Mouse (Mus musculus): ENCODE measurements around the gene Gbgt1.

Gene Gbgt1

DNA sequence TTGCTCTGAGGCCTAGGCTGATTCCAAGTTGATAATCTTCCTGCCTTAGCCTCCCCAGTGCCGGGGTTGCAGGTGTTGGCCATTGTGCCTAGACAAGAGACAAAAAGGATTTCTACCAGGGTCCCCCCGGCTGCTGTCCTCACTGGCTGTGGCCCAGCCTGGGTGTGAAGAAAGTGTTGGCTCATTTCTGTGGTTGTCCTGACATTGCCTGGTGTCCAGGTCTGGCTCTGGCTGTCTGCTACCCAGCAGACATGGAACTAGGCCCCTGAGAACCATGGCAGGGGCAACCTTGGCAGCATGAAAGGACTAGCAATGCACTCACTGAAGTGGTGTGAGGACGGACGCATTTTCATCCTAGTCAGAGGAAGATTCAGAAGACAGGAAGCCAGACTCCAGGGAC, 33.2 kb downstream of the Gbgt1 start:
- no peak for DNase-seq (ENCODE audit: low read depth)

DNA sequence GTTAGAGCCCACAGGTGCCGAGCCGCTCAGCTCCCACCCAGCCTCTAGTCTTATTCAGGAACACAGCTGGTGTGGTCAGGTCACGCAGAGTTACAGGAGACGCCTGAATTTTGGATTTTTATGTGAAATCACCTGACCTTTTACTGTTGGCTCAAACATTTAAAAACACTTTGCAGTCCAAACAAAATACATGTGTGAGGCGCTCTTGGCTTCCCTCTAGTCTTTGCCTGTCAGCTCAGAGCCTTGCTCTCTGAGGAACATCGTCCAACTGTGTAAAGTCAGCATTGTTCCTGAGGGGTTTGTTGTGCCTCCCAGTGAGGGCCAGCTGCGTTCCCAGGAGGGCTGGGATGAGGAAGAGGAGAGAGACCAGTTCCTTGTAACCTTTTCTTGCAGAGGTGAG, 33.6 kb downstream of the Gbgt1 start:
- DNase-seq (ENCODE audit: low read depth): no peak

DNA sequence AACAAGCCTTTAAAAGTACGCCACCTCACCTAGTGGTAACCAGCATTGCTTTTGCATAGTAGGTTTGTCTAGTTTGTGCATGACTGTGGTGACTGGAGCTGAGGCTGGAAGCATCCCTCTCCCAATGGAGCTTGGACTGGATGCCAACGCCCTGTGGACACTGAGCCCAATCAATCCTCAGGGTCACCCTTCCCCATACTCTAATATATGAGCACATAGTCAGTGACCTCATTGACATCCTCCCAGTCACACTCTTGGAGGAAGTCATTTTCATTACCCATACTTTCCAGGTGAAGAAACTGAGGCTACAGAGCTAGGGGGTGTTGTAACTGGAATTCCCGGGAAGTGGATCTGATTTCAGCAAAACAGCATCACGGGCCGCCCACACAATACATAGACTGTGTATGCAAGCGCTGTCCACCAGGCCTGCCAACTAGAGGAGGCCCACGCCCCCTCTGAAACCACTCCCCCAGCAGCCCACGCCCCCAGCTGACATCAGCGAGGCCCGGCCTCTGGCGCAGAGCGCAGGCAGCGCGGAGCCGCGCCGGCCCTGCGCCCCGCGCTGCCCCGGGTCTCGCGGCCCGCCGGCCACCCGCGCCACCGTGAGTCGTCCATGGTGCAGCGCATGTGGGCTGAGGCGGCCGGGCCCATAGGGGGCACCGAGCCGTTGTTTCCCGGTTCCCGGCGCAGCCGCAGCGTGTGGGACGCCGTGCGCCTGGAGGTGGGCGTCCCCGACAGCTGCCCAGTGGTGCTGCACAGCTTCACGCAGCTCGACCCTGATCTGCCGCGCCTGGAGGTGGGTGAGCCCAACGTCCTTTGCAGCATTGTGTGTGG, 36.5 kb downstream of the Gbgt1 start:
- peak; percentile 93 for DNase-seq (ENCODE audit: low read depth)

DNA sequence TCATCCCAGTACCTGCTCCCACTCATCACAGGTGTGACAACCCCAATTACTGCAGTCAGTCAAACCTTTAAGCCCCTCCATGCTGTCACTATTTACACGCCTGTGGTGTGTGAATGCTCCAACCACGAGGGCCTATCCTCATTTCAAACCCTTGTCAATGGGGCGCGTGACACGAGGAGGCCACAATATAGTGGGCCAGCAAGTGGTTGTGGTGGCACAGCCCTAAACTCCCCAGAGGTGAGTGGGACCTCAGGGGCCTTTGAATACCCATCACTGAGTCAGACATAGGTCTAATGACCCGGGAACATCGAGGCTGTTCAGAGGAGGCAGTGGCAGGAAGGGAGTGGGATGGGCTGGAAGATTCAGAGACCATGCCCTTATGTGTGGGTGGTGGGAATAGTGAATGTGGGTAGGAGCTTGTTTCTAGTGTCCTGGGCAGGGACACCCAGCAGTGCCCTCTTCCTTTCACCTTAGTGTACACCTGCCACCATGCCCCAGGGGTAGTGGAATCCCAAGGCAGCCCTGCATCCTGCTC, 37.3 kb downstream of the Gbgt1 start:
- DNase-seq (ENCODE audit: low read depth): peak; percentile 56

DNA sequence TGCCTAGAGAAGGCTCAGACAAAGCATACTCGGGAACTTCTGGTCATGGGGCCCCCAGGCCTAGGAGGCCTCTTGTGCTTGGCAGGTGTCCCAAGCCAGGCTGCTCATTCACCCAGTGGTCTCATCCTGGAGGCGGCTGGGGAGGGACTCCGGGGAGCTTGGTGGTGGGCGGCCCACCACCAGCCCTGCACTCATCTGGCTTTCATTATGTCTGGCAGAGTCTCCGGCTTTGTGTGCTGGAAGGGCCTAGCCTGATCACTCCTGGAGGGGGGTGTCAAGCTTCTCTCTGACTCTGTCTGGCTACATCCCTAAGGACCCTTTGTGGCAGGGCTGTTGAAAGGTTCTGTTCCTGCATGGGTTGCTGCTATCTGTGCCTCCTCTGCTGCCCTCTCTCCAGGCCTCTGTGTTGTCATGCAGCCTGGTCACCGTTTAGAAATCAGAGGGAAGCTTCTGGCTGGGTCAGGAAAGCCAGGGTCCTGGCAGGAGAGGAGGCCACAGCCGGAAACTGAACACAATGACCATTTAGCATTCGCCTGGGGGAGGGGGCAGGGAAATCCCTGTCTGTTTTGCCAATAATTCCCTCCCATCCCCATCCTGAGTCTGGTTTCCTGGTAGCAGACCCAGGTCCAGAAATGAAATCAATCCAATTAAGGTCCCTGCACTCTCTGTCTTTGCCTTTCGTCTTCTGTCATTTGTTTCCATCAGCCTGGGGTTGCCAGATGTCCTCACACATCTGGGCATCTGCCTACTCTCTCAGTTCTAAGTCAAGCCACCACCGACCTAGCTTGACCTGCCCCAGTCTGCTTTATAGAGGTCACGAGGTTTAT, 38.0 kb downstream of the Gbgt1 start:
- peak; percentile 13 for DNase-seq (ENCODE audit: low read depth)

GRCm38 (mm10) chr2:28535263-28535540, 38.5 kb downstream of the Gbgt1 start:
- DNase-seq (ENCODE audit: low read depth): no peak

DNA sequence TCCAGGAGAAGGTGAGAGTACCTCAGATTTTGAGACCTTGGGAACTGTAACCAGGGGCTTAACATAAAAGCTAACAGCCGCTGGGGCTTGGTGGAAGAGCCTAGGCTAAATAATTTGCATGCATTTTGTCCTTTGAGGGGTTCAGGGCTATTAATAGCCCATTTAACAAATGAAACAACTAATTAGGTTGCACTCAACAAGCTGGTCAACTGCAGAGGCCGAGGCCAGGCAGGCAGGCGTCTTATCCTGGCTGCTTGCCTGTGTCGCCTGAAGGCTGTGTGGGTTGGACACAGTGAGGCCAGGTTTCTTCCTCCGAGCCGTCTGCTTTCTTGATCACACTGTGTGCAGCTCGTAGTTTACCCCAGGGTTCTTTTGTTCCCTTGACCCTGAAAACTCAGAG, 39.0 kb downstream of the Gbgt1 start:
- DNase-seq (ENCODE audit: low read depth): no peak

DNA sequence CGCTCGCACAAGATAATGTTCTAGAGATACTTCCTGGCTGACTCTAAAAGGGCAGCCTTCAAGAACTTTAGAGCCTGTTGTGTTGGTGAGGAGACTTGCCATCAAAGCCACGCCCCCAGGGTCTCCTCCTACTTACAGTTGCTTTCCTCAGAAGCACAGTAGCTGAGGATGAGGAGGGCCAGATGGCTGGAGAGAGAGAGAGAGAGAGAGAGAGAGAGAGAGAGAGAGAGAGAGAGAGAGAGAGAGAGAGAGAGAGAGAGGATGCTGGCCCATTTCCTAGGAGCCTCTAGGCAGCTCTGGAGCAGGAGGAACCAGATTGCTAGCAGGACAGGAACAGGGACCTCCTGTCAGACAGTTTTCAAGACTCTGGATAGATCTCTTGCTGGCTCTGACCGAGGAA, 39.5 kb downstream of the Gbgt1 start:
- DNase-seq (ENCODE audit: low read depth): peak; percentile 56

- DNase-seq (ENCODE audit: low read depth): peak; percentile 43
These were observed 40.3 kb downstream of the Gbgt1 start for GRCm38 (mm10) chr2:28536766-28537633.

DNA sequence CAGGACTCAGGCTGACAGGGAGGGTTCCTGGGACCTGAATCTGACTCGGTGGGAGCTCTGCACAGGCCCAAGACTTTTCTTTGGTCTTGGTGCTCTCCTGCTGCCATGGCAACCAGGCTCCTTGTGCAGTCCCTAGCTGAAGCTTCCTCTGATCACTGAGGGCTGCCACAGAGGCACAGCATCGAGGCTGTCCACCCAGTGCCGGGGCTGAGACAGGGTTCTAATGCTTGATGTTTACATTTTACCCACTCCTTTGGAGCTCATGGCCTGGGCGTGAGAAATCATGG, 40.9 kb downstream of the Gbgt1 start:
- peak; percentile 55 for DNase-seq (ENCODE audit: low read depth)

- DNase-seq (ENCODE audit: low read depth): peak; percentile 36
These were observed 41.5 kb downstream of the Gbgt1 start for GRCm38 (mm10) chr2:28537995-28538816.

GRCm38 (mm10) chr2:28538817-28539128, 42.1 kb downstream of the Gbgt1 start:
- peak; percentile 31 for DNase-seq (ENCODE audit: low read depth)

DNA sequence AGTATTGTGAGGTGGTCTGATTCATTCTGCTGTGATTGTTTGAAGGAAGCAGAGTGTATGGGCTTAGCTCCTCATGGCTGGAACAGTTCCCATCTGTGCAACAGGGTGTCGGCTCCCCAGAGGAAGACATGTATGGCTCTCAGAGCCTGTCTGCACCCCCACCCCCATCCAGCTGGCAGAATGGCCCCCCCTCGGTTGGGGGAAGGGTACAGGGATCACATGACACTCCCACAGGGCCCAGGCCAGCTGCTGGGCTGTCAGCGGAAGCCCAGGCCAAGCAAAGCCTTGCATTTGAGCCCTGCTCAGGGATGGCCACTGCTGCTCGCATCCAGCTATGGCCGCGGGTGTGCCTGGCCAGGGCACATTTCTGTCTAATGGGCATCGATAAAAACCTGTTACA, 42.5 kb downstream of the Gbgt1 start:
- peak; percentile 35 for DNase-seq (ENCODE audit: low read depth)

GRCm38 (mm10) chr2:28539949-28540348, 43.3 kb downstream of the Gbgt1 start:
- DNase-seq (ENCODE audit: low read depth): peak; percentile 85

DNA sequence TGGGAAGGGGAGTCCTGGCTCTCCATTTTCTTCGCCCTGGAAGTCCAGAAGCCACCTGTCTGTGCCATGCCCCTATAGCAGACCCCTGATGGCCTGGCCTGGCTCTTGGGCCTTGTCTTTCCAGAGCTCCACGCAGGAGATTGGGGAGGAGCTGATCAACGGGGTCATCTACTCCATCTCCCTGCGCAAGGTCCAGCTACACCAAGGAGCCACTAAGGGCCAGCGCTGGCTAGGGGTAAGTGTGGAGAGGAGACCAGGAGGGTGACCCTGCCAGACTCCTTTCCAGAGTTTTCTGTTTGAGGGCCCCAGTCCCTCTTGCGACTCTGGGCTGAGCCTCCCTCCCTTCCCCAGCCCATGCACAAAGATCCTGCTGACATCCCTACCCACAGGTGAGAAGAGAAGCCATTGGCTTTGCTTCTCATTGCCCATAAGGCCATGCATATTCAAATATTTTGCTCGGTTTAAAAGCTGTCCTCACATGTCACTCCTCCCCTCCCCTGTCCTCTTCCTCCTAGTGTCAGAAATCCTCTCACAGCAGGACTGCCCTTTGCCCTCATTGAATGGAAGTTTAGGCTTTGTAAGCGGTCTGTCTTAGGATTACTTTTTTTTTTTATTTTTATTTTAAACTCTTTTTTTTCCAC, 44.0 kb downstream of the Gbgt1 start:
- no peak for DNase-seq (ENCODE audit: low read depth)

GRCm38 (mm10) chr2:28543894-28544293, 47.2 kb downstream of the Gbgt1 start:
- no peak for DNase-seq (ENCODE audit: low read depth)

- peak; percentile 55 for DNase-seq (ENCODE audit: low read depth)
These were observed 49.3 kb downstream of the Gbgt1 start for GRCm38 (mm10) chr2:28545976-28546375.

- no peak for DNase-seq (ENCODE audit: low read depth)
These were observed 49.9 kb downstream of the Gbgt1 start for GRCm38 (mm10) chr2:28546560-28546959.

DNA sequence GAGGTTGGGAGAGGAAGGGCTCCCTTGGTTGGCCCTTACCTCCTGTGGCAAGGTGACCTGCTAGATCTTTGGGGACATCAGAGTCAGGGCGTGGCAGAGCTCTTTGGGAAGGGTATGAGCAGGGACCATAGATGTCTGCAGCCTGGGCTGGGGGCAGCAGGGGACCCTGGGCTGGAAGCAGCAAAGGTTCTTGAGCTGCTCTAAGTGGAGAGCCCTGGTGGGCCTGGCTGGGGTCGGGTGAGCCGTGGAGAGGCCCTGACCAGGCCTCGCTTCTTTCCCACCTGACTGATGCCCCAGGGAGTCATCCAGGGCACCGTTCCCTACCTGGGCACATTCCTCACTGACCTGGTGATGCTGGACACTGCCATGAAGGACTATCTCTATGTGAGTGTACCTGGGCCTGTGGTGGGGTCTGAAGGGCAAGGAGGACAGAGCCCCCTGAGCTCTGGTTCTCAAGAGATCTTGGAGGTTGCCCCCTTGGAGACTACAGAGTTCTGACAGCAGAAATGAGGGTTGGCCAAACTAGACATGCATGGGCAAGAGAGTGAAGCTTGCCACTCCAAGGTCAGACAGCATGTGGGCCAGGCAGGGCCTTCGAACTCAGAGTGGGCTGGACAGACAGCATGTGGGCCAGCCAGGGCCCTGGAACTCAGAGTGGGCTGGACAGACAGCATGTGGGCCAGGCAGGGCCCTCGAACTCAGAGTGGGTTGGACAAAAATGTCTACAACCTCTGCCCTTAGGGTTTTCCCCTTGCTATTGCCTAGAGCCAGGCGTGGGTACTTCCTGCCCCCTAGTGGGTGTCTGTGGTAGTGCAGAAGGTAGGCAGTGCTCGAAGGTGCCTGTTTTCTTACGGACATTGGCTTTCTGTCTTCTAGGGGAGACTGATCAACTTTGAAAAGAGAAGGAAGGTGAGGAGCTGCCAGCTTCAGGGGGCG, 50.8 kb downstream of the Gbgt1 start:
- DNase-seq (ENCODE audit: low read depth): peak; percentile 95

DNA sequence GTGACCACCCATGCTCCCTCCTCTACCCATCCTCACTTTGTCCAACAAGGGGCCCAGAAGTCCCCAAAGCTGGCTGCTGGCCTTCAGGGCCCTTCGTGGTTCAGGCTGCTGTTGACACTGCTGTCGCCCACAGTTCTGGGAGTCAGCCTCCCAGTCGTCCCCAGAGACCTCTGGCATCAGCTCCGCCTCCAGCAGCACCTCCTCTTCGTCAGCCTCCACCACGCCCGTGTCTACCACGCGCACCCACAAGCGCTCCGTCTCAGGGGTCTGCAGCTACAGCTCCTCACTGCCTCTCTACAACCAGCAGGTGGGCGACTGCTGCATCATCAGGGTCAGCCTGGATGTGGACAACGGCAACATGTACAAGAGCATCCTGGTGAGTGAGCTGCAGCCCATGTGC, 52.5 kb downstream of the Gbgt1 start:
- DNase-seq (ENCODE audit: low read depth): no peak
